Mouse (Mus musculus) T-helper 17 cell (primary cell): Measurements from ENCODE around the gene Bag1.

Experiments
- in situ Hi-C, 2 experiments: fragments of 300-600 bp; cut with MboI, MseI; formaldehyde crosslinking; loops; 1 replicate in 1 of 2; 2 replicates in 1 of 2; pipeline ENCODE4 v1.15.1; 2025; ENCODE audit warnings: high pct_unique_total_duplicates in 2 of 2

Gene Bag1

GRCm38 (mm10) chr4:40948160-40948708 lies at the start of gene Bag1, which contains the start of gene Chmp5:
Gene Bag1, minus strand, starts transcription at chr4:40948294.
Gene Chmp5, plus strand, starts transcription at chr4:40948407.
- in situ Hi-C loops = loop anchor here in 1 of 2 experiments (5.0 kb wide), 1 partner anchor 176 kb away; no protein-coding TSS in a partner anchor

- in situ Hi-C loops = no loop called here
Observed at GRCm38 (mm10) chr4:40996302-40996701, 48.2 kb upstream of the Bag1 start.

GRCm38 (mm10) chr4:40989633-40990032 lies 41.5 kb upstream of the Bag1 start:
- in situ Hi-C loops = no loop called here

- in situ Hi-C loops = no loop called here
Observed at GRCm38 (mm10) chr4:40983686-40984085, 35.6 kb upstream of the Bag1 start.

GRCm38 (mm10) chr4:40982486-40982885 lies 34.4 kb upstream of the Bag1 start:
- in situ Hi-C loops = no loop called here

- in situ Hi-C loops = loop anchor here in 1 of 2 experiments (10.0 kb wide), 1 partner anchor 765 kb away; no protein-coding TSS in a partner anchor
Observed at GRCm38 (mm10) chr4:40979430-40979829, 31.3 kb upstream of the Bag1 start.

- in situ Hi-C loops = loop anchor here in 1 of 2 experiments (10.0 kb wide), 1 partner anchor 768 kb away; no protein-coding TSS in a partner anchor
Observed at GRCm38 (mm10) chr4:40976651-40977050, 28.6 kb upstream of the Bag1 start.

- in situ Hi-C loops = loop anchor here in 1 of 2 experiments (10.0 kb wide), 1 partner anchor 769 kb away; no protein-coding TSS in a partner anchor
Observed at GRCm38 (mm10) chr4:40975678-40976077, 27.6 kb upstream of the Bag1 start.

GRCm38 (mm10) chr4:40974011-40974410 lies 25.9 kb upstream of the Bag1 start:
- in situ Hi-C loops = loop anchor here in 1 of 2 experiments (10.0 kb wide), 1 partner anchor 771 kb away; no protein-coding TSS in a partner anchor

- in situ Hi-C loops = loop anchor here in 1 of 2 experiments (10.0 kb wide), 1 partner anchor 773 kb away; no protein-coding TSS in a partner anchor
Observed at GRCm38 (mm10) chr4:40971744-40972143, 23.6 kb upstream of the Bag1 start.

GRCm38 (mm10) chr4:40970842-40971701 lies 23.0 kb upstream of the Bag1 start, which contains the start of gene Nfx1:
Gene Nfx1, plus strand, starts transcription at chr4:40970906.
- in situ Hi-C loops = loop anchor here in 1 of 2 experiments (10.0 kb wide), 1 partner anchor 774 kb away; no protein-coding TSS in a partner anchor

GRCm38 (mm10) chr4:40970592-40970841 lies 22.4 kb upstream of the Bag1 start:
- in situ Hi-C loops = loop anchor here in 1 of 2 experiments (10.0 kb wide), 1 partner anchor 774 kb away; no protein-coding TSS in a partner anchor

GRCm38 (mm10) chr4:40969781-40970591 lies 21.9 kb upstream of the Bag1 start:
- in situ Hi-C loops = loop anchor here in 1 of 2 experiments (10.0 kb wide), 1 partner anchor 775 kb away; no protein-coding TSS in a partner anchor

GRCm38 (mm10) chr4:40969161-40969560 lies 21.1 kb upstream of the Bag1 start:
- in situ Hi-C loops = no loop called here

GRCm38 (mm10) chr4:40963536-40963935 lies 15.4 kb upstream of the Bag1 start:
- in situ Hi-C loops = no loop called here

GRCm38 (mm10) chr4:40955942-40956341 lies 7.8 kb upstream of the Bag1 start:
- in situ Hi-C loops = no loop called here

GRCm38 (mm10) chr4:40953521-40953920 lies 5.4 kb upstream of the Bag1 start:
- in situ Hi-C loops = no loop called here

- in situ Hi-C loops = loop anchor here in 1 of 2 experiments (5.0 kb wide), 1 partner anchor 175 kb away; no protein-coding TSS in a partner anchor
Observed at GRCm38 (mm10) chr4:40947565-40948159, 432 bp downstream of the Bag1 start.

- in situ Hi-C loops = loop anchor here in 1 of 2 experiments (5.0 kb wide), 1 partner anchor 174 kb away; no protein-coding TSS in a partner anchor
Observed at GRCm38 (mm10) chr4:40946516-40947121, 1.5 kb downstream of the Bag1 start.

GRCm38 (mm10) chr4:40943651-40944050 lies 4.4 kb downstream of the Bag1 start:
- in situ Hi-C loops = no loop called here
